Mouse (Mus musculus): ENCODE data around the gene Senp1.

Senp1 gene

GRCm38 (mm10) chr15:98043967-98044366 is 49.6 kb downstream of the Senp1 start:
- no peak for DNase-seq

GRCm38 (mm10) chr15:98042508-98042907 is 51.0 kb downstream of the Senp1 start:
- no peak for DNase-seq

GRCm38 (mm10) chr15:98039682-98040081 is 53.9 kb downstream of the Senp1 start:
- no peak for DNase-seq

- DNase-seq, result no peak
Measured at GRCm38 (mm10) chr15:98036578-98036977, 57.0 kb downstream of the Senp1 start.

GRCm38 (mm10) chr15:98035076-98035755 is 58.3 kb downstream of the Senp1 start:
- DNase-seq, result no peak

GRCm38 (mm10) chr15:98033233-98033748 is 60.3 kb downstream of the Senp1 start:
- DNase-seq, result no peak

- no peak for DNase-seq
Measured at GRCm38 (mm10) chr15:98029798-98030197, 63.7 kb downstream of the Senp1 start.

DNA sequence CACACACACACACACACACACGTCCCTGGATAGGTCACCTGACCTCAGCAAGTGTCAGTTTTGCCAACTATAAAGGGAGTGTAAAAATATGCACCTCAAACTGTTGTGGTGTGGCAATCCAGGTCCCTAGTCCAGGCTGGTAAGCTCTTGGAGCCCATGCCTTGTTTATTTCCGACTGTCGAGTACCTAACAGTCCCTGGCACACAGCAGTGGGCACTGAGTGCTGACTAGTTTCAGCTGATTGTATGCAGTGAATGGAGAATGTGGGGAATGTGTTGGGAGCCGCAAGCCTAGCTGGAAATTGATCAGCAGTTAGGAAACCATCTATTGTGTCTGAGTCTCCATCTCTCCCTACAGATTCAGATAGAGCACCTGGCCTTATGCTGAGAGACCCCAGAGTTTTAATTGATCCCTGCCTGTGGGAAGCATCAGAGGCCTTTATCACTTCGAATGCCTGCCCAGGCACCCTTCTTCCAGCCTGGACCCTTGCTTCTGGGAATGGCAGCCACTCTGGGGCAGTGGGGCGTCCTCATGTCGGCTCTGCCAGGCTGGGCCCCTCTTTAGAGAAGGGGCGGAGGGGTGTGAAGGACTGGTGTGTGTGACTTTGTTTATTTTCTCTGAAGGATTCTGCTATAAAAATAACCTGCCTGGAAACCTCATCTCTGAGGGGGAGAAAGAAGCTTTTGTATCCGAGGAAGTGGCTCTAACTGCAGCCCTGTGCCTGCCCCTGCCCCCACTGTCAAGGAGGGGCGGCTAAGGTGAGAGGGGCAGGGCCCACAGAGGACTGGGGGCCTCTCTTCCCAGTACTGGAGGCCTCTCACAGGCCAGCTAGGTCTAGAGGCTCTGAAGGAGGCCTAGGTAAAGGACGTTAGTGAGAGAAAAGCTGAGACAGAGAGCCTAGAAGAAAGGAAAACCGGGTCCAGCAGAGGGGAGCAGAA is 66.3 kb downstream of the Senp1 start:
- no peak for DNase-seq

GRCm38 (mm10) chr15:98025611-98026010 is 67.9 kb downstream of the Senp1 start:
- no peak for DNase-seq

DNA sequence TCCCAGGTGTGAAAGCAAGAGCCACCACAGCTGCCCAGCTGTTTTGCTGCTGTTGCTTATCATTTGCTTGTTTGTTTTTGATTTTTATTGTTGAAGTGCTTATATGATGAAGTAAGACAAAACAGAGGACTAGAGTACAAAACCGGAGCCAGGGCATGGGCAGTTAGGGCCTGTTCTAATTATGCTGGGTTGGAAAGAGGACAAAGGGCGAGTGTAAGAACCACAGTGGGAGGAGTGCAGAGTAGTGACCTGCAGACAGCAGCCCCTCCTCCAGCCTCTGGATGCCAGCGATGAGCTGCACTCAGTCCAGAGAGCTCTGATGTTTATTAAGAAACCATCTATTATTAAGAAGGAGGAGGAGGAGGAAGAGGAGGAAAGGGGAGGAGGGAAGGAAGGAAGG is 70.4 kb downstream of the Senp1 start:
- DNase-seq, result peak; percentile 55

DNA sequence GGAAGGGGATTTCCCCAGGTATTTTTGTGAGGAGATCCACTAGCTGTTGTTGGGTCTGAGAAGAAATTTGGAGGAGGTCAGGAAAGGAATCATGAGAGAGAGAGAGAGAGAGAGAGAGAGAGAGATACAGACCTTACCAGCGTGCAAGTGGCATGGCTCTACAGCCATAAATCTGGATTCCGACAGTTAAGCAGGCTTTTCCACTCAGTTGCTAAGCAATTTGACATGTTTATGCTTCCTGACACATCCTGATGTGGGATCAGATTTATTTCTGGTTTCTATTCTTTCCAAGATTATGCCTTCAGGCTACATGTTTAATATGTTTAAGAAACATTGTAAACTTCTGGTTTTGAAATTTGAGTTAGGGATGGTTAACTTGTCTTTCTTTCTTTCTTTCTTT is 71.7 kb downstream of the Senp1 start:
- DNase-seq, result no peak

- no peak for DNase-seq
Measured at GRCm38 (mm10) chr15:98019047-98019446, 74.5 kb downstream of the Senp1 start.

- no peak for DNase-seq
Measured at GRCm38 (mm10) chr15:98017925-98018324, 75.6 kb downstream of the Senp1 start.

GRCm38 (mm10) chr15:98012810-98013209 is 80.7 kb downstream of the Senp1 start:
- DNase-seq, result no peak

GRCm38 (mm10) chr15:98005181-98005580 is 88.4 kb downstream of the Senp1 start:
- no peak for DNase-seq

GRCm38 (mm10) chr15:98004740-98005159 is 88.8 kb downstream of the Senp1 start:
- DNase-seq, result no peak

- DNase-seq, result no peak
Measured at GRCm38 (mm10) chr15:98003822-98004739, 89.5 kb downstream of the Senp1 start, which contains the start of gene Col2a1. TSS of gene Col2a1 (minus strand) at chr15:98004695.

- DNase-seq, result no peak
Measured at GRCm38 (mm10) chr15:98002991-98003821, 90.3 kb downstream of the Senp1 start.

DNA sequence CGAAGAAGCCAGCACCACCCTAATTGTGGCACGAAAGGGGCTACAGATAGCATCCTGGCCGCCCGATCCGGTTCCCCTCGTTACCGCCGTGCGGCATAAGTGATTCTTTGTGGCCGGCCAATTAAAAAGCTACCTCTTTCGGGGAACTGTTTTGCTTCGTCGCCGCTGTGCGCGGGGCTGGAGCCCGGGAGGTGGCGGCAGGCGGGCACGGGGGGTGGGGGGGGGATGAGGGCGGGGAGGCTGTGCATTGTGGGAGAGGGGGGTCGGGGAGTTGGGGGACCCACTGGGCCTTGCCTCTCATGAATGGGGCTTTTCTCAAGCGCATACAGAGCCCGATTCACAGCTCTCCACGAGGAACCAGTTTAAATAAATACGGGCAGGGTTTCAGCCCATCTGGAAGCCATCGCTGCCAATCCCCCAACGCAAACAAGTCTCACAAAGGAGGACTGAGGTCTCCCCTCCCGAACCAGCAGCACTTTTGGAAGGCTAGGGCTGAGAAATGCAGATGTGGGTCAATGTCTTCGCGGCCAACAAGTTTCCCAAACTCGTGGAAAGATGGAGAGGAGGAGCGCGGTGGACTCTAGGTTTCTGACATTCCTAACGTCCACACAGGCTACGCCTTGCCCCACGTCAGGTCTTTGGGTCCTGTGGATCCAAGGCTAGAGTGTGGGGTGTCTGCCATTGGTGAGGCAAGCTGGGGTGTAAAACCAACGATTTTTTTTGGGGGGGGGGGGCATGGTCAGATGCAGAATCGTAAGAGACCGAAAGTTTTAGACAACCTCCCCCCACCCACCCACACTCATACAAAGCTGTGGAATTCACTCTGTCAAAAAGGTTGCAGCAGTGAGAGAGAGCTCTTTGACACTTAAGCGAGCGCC is 91.2 kb downstream of the Senp1 start:
- DNase-seq, result no peak

- DNase-seq, result peak; percentile 19
Measured at GRCm38 (mm10) chr15:98001321-98002112, 92.0 kb downstream of the Senp1 start.

Data from kidney, adult 11 months (tissue).